ENCODE assay signal across 11 mouse cellular contexts in genomic region chr13:46523235-46523634, GRCm38 (mm10). TPM values are rescaled to one million over a fixed set of nuclear protein-coding genes. Genes with fewer than 3 reads are reported as not detected.
DNase-seq lines count a peak whose midpoint lies in the region; ATAC-seq and TF ChIP-seq lines count a peak whose summit lies in the region.
"Had no signal": no experiment of that assay in that cellular context is flagged by ENCODE, and none has a peak within 500 bp of the region (broad histone marks: within the 10 kb centered on the region; RNA-seq: fewer than 3 reads in every experiment).

No protein-coding gene starts in this region.

- H3K27me3 ChIP-seq in forebrain, embryonic 13.5 days = no peaks in the 10 kb centered on the region
- H3K27me3 ChIP-seq in forebrain, embryonic 12.5 days = peaks cover 3% of the 10 kb centered on the region; the same call in 1 of the 2 replicates
- no peaks in the 10 kb centered on the region for H3K27me3 ChIP-seq in lung, embryonic 14.5 days (ENCODE audit: insufficient read depth, low read length)
- no peaks in the 10 kb centered on the region for H3K27me3 ChIP-seq in heart, adult 2 months (ENCODE audit: control insufficient read depth, insufficient read depth, low read length)
- H3K27me3 ChIP-seq: liver, embryonic 15.5 days had no signal

- no peak for TF ChIP-seq POLR2A in heart, adult 2 months (IDR thresholded peaks at IDR 0.05; ENCODE audit: insufficient read depth, low read depth, low read length)

- H3K9ac ChIP-seq in forebrain, embryonic 13.5 days = no peak overlapping the region
- no peak overlapping the region for H3K9ac ChIP-seq in forebrain, embryonic 12.5 days
- H3K9ac ChIP-seq in lung, embryonic 14.5 days = no peak overlapping the region
- no peak overlapping the region for H3K9ac ChIP-seq in heart, adult 2 months (ENCODE audit: low read depth, low read length)
- H3K9ac ChIP-seq: liver, embryonic 15.5 days had no signal

- H3K9me3 ChIP-seq in forebrain, embryonic 13.5 days (replicated peaks) = no peaks in the 10 kb centered on the region
- H3K9me3 ChIP-seq in forebrain, embryonic 12.5 days = no peaks in the 10 kb centered on the region
- no peaks in the 10 kb centered on the region for H3K9me3 ChIP-seq in lung, embryonic 14.5 days (ENCODE audit: low read depth, low read length)
- H3K9me3 ChIP-seq: liver, embryonic 15.5 days had no signal

- no peak overlapping the region; the same call in 1 of the 2 replicates for H3K27ac ChIP-seq in forebrain, embryonic 13.5 days
- no peak overlapping the region for H3K27ac ChIP-seq in forebrain, embryonic 12.5 days
- 0 out of 2 replicates have a peak overlapping the region, but pooled peaks have one; percentile 26 for H3K27ac ChIP-seq in lung, embryonic 14.5 days (ENCODE audit: low read depth)
- H3K27ac ChIP-seq in heart, adult 2 months = peak overlapping the region; percentile 79
- H3K27ac ChIP-seq: liver, embryonic 15.5 days had no signal

- intact Hi-C loops in heart, adult 2 months (cut with DNase I) = no loop called here
- intact Hi-C loops in heart, postnatal 36 days (cut with DNase I) = loop anchor here (5.0 kb wide), 2 partner anchors 49 to 96 kb away; no protein-coding TSS in a partner anchor

- 64% methylated on average over 5 of the region's 5 CpGs for WGBS in forebrain, embryonic 13.5 days
- 69% methylated on average over 5 of the region's 5 CpGs for WGBS in forebrain, embryonic 12.5 days
- 15% methylated on average over 5 of the region's 5 CpGs for WGBS in lung, embryonic 14.5 days
- WGBS in heart, adult 2 months = 7% methylated on average over 5 of the region's 5 CpGs

- H3K36me3 ChIP-seq in forebrain, embryonic 13.5 days (ENCODE audit: poor library complexity, severe bottlenecking) = no peaks in the 10 kb centered on the region
- H3K36me3 ChIP-seq in forebrain, embryonic 12.5 days (replicated peaks) = no peaks in the 10 kb centered on the region
- H3K36me3 ChIP-seq in lung, embryonic 14.5 days (ENCODE audit: insufficient read depth) = no peaks in the 10 kb centered on the region
- peaks cover 5% of the 10 kb centered on the region; the same call in 1 of the 2 replicates for H3K36me3 ChIP-seq in heart, adult 2 months (ENCODE audit: control insufficient read depth, insufficient read depth, low read length)
- H3K36me3 ChIP-seq: liver, embryonic 15.5 days had no signal

- 0 out of 2 replicates have a peak, but pooled peaks cover 11% of the 10 kb centered on the region for H3K4me1 ChIP-seq in forebrain, embryonic 13.5 days
- 0 out of 2 replicates have a peak, but pooled peaks cover 7% of the 10 kb centered on the region for H3K4me1 ChIP-seq in forebrain, embryonic 12.5 days
- no peaks in the 10 kb centered on the region for H3K4me1 ChIP-seq in lung, embryonic 14.5 days (ENCODE audit: insufficient read depth)
- H3K4me1 ChIP-seq in heart, adult 2 months (ENCODE audit: control insufficient read depth, insufficient read depth, low read length) = peaks cover 7% of the 10 kb centered on the region
- H3K4me1 ChIP-seq: liver, embryonic 15.5 days had no signal

- TF ChIP-seq CTCF in lung, embryonic 14.5 days (IDR thresholded peaks at IDR 0.05; ENCODE audit: low read depth) = no peak
- no peak for TF ChIP-seq CTCF in heart, adult 2 months (IDR thresholded peaks at IDR 0.05)

- H3K4me3 ChIP-seq in forebrain, embryonic 13.5 days = no peak overlapping the region
- H3K4me3 ChIP-seq in forebrain, embryonic 12.5 days (replicated peaks) = no peak overlapping the region
- no peak overlapping the region for H3K4me3 ChIP-seq in lung, embryonic 14.5 days (ENCODE audit: low read depth, low read length)
- no peak overlapping the region for H3K4me3 ChIP-seq in heart, adult 2 months
- H3K4me3 ChIP-seq: erythroblast, embryonic 14.5 days; liver, embryonic 15.5 days had no signal

- 0 out of 2 replicates have a peak, but pooled peaks have one; percentile 16 for ATAC-seq in forebrain, embryonic 13.5 days
- no peak for ATAC-seq in forebrain, embryonic 12.5 days (ENCODE audit: low FRiP score)
- no peak for ATAC-seq in lung, embryonic 14.5 days (ENCODE audit: insufficient read depth)
- ATAC-seq in monocyte, adult 5-6 weeks (replicated peaks; ENCODE audit: insufficient number of reproducible peaks, low FRiP score, low TSS enrichment, poor library complexity, severe bottlenecking) = no peak
- ATAC-seq: activated CD4-positive, CD25-positive, alpha-beta regulatory T cell, adult 4 months had no signal

- H3K79me2 ChIP-seq in heart, adult 2 months (replicated peaks; ENCODE audit: control insufficient read depth, insufficient read depth, low read length) = no peaks in the 10 kb centered on the region

- no peak for DNase-seq in lung, embryonic 14.5 days
- DNase-seq in lung, adult 18-20 months = no peak
- DNase-seq in heart, adult 2 months = peak in 1 of 2 experiments; percentile 33
- DNase-seq in heart, postnatal 36 days = peak; percentile 33 to 39
- no peak for DNase-seq in adrenal gland, postnatal 10 days

- no peak overlapping the region for H3K4me2 ChIP-seq in forebrain, embryonic 13.5 days
- no peak overlapping the region for H3K4me2 ChIP-seq in forebrain, embryonic 12.5 days
- H3K4me2 ChIP-seq in lung, embryonic 14.5 days = no peak overlapping the region
- H3K4me2 ChIP-seq: liver, embryonic 15.5 days had no signal

- TF ChIP-seq EP300 in heart, adult 2 months (IDR thresholded peaks at IDR 0.05; ENCODE audit: insufficient read depth, low read depth, low read length) = no peak

RNA-seq across cellular contexts. Expression of gene Cap2, which starts 21.6 kb away (rescaled TPM):
- 10.8 and 11.8 TPM in 2 replicates for polyA plus RNA-seq in forebrain, embryonic 13.5 days (2015; fragmentation: Nextera tagmentation; extraction: Ambion mirVana)
- 10.4 and 10.9 TPM in 2 replicates for polyA plus RNA-seq in forebrain, embryonic 12.5 days (2016; fragmentation: Nextera tagmentation; extraction: Ambion mirVana)
- 4.3 and 9.6 TPM in 2 replicates for polyA plus RNA-seq in lung, embryonic 14.5 days (2014; fragmentation: Nextera tagmentation; extraction: Ambion mirVana)
- total RNA-seq in heart, adult 2 months (2021) = 100 to 1,000 TPM; 135 to 147 TPM
- 115 and 143 TPM in 2 replicates for polyA plus RNA-seq in heart, adult 2 months (2012; rRNA removed)
- 100 to 1,000 TPM; 141 to 147 TPM for total RNA-seq in heart, postnatal 36 days (2021)
- 1.1 TPM in 1 of 3 replicates, not detected in the others for total RNA-seq in monocyte, adult 5-6 weeks (2017)
- total RNA-seq in adrenal gland, postnatal 10 days (2021) = 10 to 100 TPM in 1 of 2 experiments, 1 to 10 TPM in 1; 5.5 to 16.8 TPM
- polyA plus RNA-seq: erythroblast, embryonic 14.5 days had no signal

Comparison
In these comparisons a context has a peak if more than half of its experiments do, and no peak if none do; other contexts are left out.
1. H3K27ac ChIP-seq: peak in lung, embryonic 14.5 days (single experiment) and heart, adult 2 months (single experiment); none in forebrain, embryonic 13.5 days (single experiment) and forebrain, embryonic 12.5 days (single experiment).
2. DNase-seq: peak in heart, postnatal 36 days (2 of 2); none in lung, embryonic 14.5 days (single experiment), lung, adult 18-20 months (0 of 2) and adrenal gland, postnatal 10 days (single experiment).
3. RNA of gene Cap2, which starts 21.6 kb away (total RNA-seq): 135 to 147 TPM in heart, adult 2 months and 141 to 147 TPM in heart, postnatal 36 days; 5.5 to 16.8 TPM in adrenal gland, postnatal 10 days and 1.1 TPM in monocyte, adult 5-6 weeks; every median in the first group is over 4 times any median in the second.